Mouse (Mus musculus): ENCODE measurements at regions not wholly inside any gene's neighbourhood (a gene's known extent, or its start where the extent isn't known, plus 50 kb on each side); places are given as distances from the start of the nearest gene placed in this dataset.
A peak's percentile ranks its signal among the peaks of the same experiment; 100 is the strongest.

DNA sequence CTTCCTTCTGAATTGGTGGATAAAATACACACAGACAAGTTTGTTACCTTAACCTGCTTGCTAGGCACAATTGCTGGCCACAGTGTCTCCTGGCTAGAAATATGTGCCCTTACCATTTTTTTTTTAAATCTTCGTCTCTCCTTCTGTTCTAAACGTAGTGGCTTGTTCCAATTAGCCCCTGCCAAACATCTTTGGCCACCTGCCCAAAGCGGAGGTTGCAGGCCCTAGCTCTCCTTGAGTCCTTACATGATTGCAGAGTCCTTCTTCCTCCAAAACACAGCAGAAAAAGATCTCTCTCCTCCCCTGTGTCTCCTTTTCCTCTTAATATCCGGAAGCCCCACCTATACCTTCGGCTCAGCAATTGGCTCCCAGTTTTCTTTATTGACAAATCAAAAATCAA is 986.8 kb downstream of the Robo2 start:
- no peaks in the 10 kb centered on the region for H3K4me1 ChIP-seq (ENCODE audit: control insufficient read depth, insufficient read depth, low read length)
- no peak overlapping the region for H3K27ac ChIP-seq (replicated peaks; ENCODE audit: low read depth, low read length)
- H3K4me2 ChIP-seq (ENCODE audit: low read length): no peak overlapping the region
- H3K27me3 ChIP-seq (ENCODE audit: control insufficient read depth, insufficient read depth, low read length): no peaks in the 10 kb centered on the region
- no peak for DNase-seq
- H3K9ac ChIP-seq (replicated peaks; ENCODE audit: low read length): no peak overlapping the region
- peaks cover 3% of the 10 kb centered on the region; the same call in 1 of the 2 replicates for H3K9me3 ChIP-seq (ENCODE audit: control insufficient read depth, low read length)
- ATAC-seq (ENCODE audit: low FRiP score, low TSS enrichment): no peak
- H3K36me3 ChIP-seq (ENCODE audit: control insufficient read depth, insufficient read depth, low read length): no peaks in the 10 kb centered on the region
- H3K4me3 ChIP-seq (replicated peaks; ENCODE audit: low read depth, low read length): no peak overlapping the region
- WGBS: 87% methylated on average over 5 of the region's 5 CpGs

- H3K27ac ChIP-seq (replicated peaks; ENCODE audit: low read depth, low read length): no peak overlapping the region
- H3K9me3 ChIP-seq (ENCODE audit: control insufficient read depth, low read length): peaks cover 3% of the 10 kb centered on the region; the same call in 1 of the 2 replicates
- no peak overlapping the region for H3K4me2 ChIP-seq (ENCODE audit: low read length)
- no peak overlapping the region for H3K9ac ChIP-seq (replicated peaks; ENCODE audit: low read length)
- no peaks in the 10 kb centered on the region for H3K27me3 ChIP-seq (ENCODE audit: control insufficient read depth, insufficient read depth, low read length)
- DNase-seq: no peak
- ATAC-seq (ENCODE audit: low FRiP score, low TSS enrichment): no peak
- 90% methylated on average over 2 of the region's 2 CpGs for WGBS
- H3K36me3 ChIP-seq (ENCODE audit: control insufficient read depth, insufficient read depth, low read length): no peaks in the 10 kb centered on the region
- H3K4me3 ChIP-seq (replicated peaks; ENCODE audit: low read depth, low read length): no peak overlapping the region
- H3K4me1 ChIP-seq (ENCODE audit: control insufficient read depth, insufficient read depth, low read length): no peaks in the 10 kb centered on the region
Observed at GRCm38 (mm10) chr16:73424311-73424710, 987.3 kb downstream of the Robo2 start.

GRCm38 (mm10) chr16:73404509-73404908 is 1007.1 kb downstream of the Robo2 start:
- WGBS: 62% methylated on average over 3 of the region's 3 CpGs

DNA sequence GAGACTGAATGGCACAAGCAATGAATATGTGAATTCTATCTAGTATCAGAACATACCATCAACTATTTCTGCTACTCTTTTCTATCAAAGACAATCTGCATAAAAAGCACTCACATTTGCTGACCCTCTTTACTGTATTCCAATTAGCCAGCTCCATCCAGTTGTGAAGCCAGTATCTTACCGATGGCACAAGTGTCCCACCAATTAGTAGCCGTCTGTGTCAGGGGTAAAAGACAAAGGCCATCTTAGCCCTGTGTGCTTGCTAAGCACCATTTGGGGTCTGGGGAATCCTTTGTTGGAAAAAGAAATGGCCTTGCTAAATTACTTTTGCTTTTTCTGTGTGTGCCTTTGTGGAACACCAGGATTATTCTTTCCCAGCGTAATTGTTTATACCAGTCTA is 1007.5 kb downstream of the Robo2 start:
- Histone ChIP-seq H3K27me3 (ENCODE audit: control insufficient read depth, insufficient read depth, low read length) (no peaks in the 10 kb centered on the region), H3K4me3 (replicated peaks; ENCODE audit: low read depth, low read length) (no peak overlapping the region), H3K4me2 (ENCODE audit: low read length) (no peak overlapping the region), H3K9ac (replicated peaks; ENCODE audit: low read length) (no peak overlapping the region), H3K4me1 (ENCODE audit: control insufficient read depth, insufficient read depth, low read length) (0 out of 2 replicates have a peak, but pooled peaks cover 4% of the 10 kb centered on the region), H3K27ac (replicated peaks; ENCODE audit: low read depth, low read length) (no peak overlapping the region), H3K9me3 (ENCODE audit: control insufficient read depth, low read length) (no peaks in the 10 kb centered on the region), H3K36me3 (ENCODE audit: control insufficient read depth, insufficient read depth, low read length) (no peaks in the 10 kb centered on the region)
- DNase-seq (no peak), ATAC-seq (ENCODE audit: low FRiP score, low TSS enrichment) (no peak)
- WGBS: 60% methylated on average over 3 of the region's 3 CpGs

More at GRCm38 (mm10) chr16:73404509-73404908, 1007.1 kb downstream of the Robo2 start:
- 0 out of 2 replicates have a peak, but pooled peaks cover 4% of the 10 kb centered on the region for H3K4me1 ChIP-seq (ENCODE audit: control insufficient read depth, insufficient read depth, low read length)
- no peak overlapping the region for H3K4me2 ChIP-seq (ENCODE audit: low read length)
- no peak overlapping the region for H3K4me3 ChIP-seq (replicated peaks; ENCODE audit: low read depth, low read length)
- no peak overlapping the region for H3K9ac ChIP-seq (replicated peaks; ENCODE audit: low read length)
- DNase-seq (peak; percentile 14), ATAC-seq (ENCODE audit: low FRiP score, low TSS enrichment) (no peak)
- no peaks in the 10 kb centered on the region for H3K27me3 ChIP-seq (ENCODE audit: control insufficient read depth, insufficient read depth, low read length)
- H3K9me3 ChIP-seq (ENCODE audit: control insufficient read depth, low read length): no peaks in the 10 kb centered on the region
- no peak overlapping the region for H3K27ac ChIP-seq (replicated peaks; ENCODE audit: low read depth, low read length)
- no peaks in the 10 kb centered on the region for H3K36me3 ChIP-seq (ENCODE audit: control insufficient read depth, insufficient read depth, low read length)

- Histone ChIP-seq H3K27me3 (ENCODE audit: control insufficient read depth, insufficient read depth, low read length) (no peaks in the 10 kb centered on the region), H3K4me2 (ENCODE audit: low read length) (no peak overlapping the region), H3K4me3 (replicated peaks; ENCODE audit: low read depth, low read length) (no peak overlapping the region), H3K27ac (replicated peaks; ENCODE audit: low read depth, low read length) (no peak overlapping the region), H3K9me3 (ENCODE audit: control insufficient read depth, low read length) (no peaks in the 10 kb centered on the region), H3K36me3 (ENCODE audit: control insufficient read depth, insufficient read depth, low read length) (no peaks in the 10 kb centered on the region), H3K9ac (replicated peaks; ENCODE audit: low read length) (no peak overlapping the region), H3K4me1 (ENCODE audit: control insufficient read depth, insufficient read depth, low read length) (no peaks in the 10 kb centered on the region)
- ATAC-seq (ENCODE audit: low FRiP score, low TSS enrichment): no peak
- DNase-seq: no peak
- WGBS: 65% methylated on average over 2 of the region's 2 CpGs
Observed at GRCm38 (mm10) chr16:73379056-73379455, 1032.6 kb downstream of the Robo2 start.

DNA sequence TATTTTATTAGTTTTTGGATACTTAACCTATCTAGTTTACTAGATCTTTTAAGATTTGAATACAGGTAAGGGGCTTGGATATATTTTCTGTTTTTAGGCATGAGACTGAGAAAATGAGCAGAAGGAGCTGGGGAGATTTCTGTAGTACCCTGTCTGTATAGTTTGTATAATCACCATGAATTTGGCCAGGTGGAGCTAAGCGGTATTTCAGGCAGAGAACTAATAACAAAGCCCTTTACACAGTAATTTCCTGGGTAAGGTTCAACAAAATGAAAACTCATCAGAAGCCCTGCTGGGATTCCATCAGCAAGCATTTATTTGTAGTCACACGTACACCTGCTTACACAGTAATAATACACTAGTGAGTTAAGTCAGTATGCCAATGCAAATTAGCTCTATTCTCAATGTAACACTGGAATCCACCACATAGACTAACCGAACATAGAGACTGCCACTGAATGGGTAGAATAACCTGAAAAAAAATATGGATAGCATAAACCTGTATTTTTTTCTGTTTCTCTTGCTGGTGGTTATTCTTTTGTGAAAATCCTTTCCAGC is 1036.9 kb downstream of the Robo2 start:
- Histone ChIP-seq H3K27me3 (ENCODE audit: control insufficient read depth, insufficient read depth, low read length) (no peaks in the 10 kb centered on the region), H3K4me1 (ENCODE audit: control insufficient read depth, insufficient read depth, low read length) (no peaks in the 10 kb centered on the region), H3K9me3 (ENCODE audit: control insufficient read depth, low read length) (no peaks in the 10 kb centered on the region), H3K27ac (replicated peaks; ENCODE audit: low read depth, low read length) (no peak overlapping the region), H3K4me2 (ENCODE audit: low read length) (no peak overlapping the region), H3K36me3 (ENCODE audit: control insufficient read depth, insufficient read depth, low read length) (no peaks in the 10 kb centered on the region), H3K9ac (replicated peaks; ENCODE audit: low read length) (no peak overlapping the region), H3K4me3 (replicated peaks; ENCODE audit: low read depth, low read length) (no peak overlapping the region)
- ATAC-seq (ENCODE audit: low FRiP score, low TSS enrichment) (no peak), DNase-seq (peak; percentile 37)
- WGBS: 59% methylated on average over 3 of the region's 3 CpGs

DNA sequence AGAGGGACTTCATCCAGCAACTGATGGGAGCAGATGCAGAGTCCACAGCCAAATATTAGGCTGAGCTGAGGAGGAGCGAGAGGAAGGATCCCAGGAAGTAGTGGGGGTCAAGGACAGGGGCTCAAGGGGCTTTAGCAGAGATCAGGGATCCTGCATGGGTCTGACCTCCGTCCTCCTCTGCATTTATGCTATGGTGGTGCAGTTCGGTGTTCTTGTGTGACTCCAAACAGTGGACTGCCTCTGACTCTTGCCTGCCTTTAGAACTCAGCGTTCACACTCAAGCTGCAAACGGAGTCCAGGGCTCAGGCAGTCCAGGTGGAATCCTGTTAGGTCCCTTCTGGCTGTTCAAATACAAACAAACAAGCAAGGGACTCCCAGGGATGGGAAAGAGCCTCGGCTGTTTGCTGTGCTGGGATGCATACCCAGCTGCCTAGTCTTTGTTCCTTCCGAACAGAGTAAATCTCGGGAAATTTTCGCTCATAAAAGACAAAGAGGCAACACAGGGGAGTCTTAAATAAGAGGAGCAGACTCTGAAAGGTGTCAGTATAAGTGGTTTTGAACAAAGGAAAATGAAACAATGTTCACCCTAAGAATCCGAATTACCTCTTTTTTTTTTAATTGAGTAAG is 1042.9 kb downstream of the Robo2 start:
- no peak overlapping the region for H3K27ac ChIP-seq (replicated peaks; ENCODE audit: low read depth, low read length)
- 0 out of 2 replicates have a peak, but pooled peaks cover 12% of the 10 kb centered on the region for H3K4me1 ChIP-seq (ENCODE audit: control insufficient read depth, insufficient read depth, low read length)
- H3K4me2 ChIP-seq (ENCODE audit: low read length): peak overlapping the region; percentile 2; the same call in 1 of the 2 replicates
- ATAC-seq (ENCODE audit: low FRiP score, low TSS enrichment) (peak; percentile 24; the same call in 1 of the 2 replicates), DNase-seq (peak; percentile 60)
- H3K9ac ChIP-seq (replicated peaks; ENCODE audit: low read length): no peak overlapping the region; the same call in 1 of the 2 replicates
- H3K27me3 ChIP-seq (ENCODE audit: control insufficient read depth, insufficient read depth, low read length): no peaks in the 10 kb centered on the region
- 32% methylated on average over 10 of the region's 10 CpGs for WGBS
- no peak overlapping the region for H3K4me3 ChIP-seq (replicated peaks; ENCODE audit: low read depth, low read length)
- H3K9me3 ChIP-seq (ENCODE audit: control insufficient read depth, low read length): no peaks in the 10 kb centered on the region
- H3K36me3 ChIP-seq (ENCODE audit: control insufficient read depth, insufficient read depth, low read length): no peaks in the 10 kb centered on the region

DNA sequence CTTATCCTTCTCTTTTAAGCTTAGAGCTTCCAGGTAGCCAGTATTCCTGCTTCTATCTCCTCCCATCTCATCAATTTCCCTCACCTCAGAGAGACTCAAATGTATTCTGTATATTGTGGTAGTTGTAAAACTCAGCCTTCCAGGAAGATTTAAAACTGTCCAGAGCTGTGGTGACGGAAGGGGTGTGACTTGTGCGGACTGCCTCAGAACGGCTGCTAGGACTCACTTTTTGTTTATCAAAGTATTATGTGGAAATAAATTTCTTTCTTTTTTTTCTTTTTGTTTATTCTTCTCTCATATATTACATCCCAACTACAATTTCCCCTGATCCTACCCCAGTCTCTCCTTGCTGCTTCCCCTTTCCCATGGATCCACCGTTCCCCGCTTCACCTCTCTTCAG is 1043.7 kb downstream of the Robo2 start:
- ATAC-seq (ENCODE audit: low FRiP score, low TSS enrichment) (no peak), DNase-seq (peak; percentile 14)
- Histone ChIP-seq H3K4me1 (ENCODE audit: control insufficient read depth, insufficient read depth, low read length) (0 out of 2 replicates have a peak, but pooled peaks cover 12% of the 10 kb centered on the region), H3K4me3 (replicated peaks; ENCODE audit: low read depth, low read length) (no peak overlapping the region), H3K27me3 (ENCODE audit: control insufficient read depth, insufficient read depth, low read length) (no peaks in the 10 kb centered on the region), H3K9me3 (ENCODE audit: control insufficient read depth, low read length) (no peaks in the 10 kb centered on the region), H3K36me3 (ENCODE audit: control insufficient read depth, insufficient read depth, low read length) (no peaks in the 10 kb centered on the region), H3K27ac (replicated peaks; ENCODE audit: low read depth, low read length) (no peak overlapping the region), H3K4me2 (ENCODE audit: low read length) (no peak overlapping the region), H3K9ac (replicated peaks; ENCODE audit: low read length) (no peak overlapping the region)
- 89% methylated on average over 5 of the region's 5 CpGs for WGBS

Measured in midbrain, embryonic 14.5 days (tissue).